Mouse (Mus musculus): ENCODE measurements around the gene Liph. TPM values are rescaled to one million over a fixed set of nuclear protein-coding genes. Genes with fewer than 3 reads are reported as not detected.
A peak's percentile ranks its signal among the peaks of the same experiment; 100 is the strongest.

The Liph gene
- polyA plus RNA-seq (2014; fragmentation: Nextera tagmentation; extraction: Ambion mirVana), result 1.5 and 2.3 TPM in 2 replicates

DNA sequence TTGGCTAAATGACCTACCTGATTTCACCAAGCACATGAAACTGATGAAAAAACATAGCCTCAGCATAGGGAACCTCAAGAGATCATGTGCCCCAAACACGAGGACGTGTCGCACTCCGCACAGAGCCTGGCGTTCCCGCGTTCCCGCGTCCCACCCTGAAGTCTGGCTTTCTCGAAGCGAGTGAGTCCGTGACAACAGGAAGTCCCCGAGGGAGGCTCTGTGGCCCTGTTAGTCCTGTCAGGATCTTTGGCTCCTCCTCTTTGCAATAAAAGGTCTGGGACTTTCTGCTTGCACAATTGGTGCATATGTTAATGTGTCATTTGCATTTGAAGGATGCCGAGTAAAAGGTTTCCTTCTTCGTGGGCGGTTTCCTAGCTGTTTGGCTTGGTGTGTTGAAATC lies at the start of gene Liph:
Gene Liph (minus strand): TSS at position 360 of the 400 bp plus-strand sequence.
- Histone ChIP-seq H3K36me3 (ENCODE audit: control insufficient read depth, insufficient read depth, low read length) (no peaks in the 10 kb centered on the region), H3K27me3 (replicated peaks; ENCODE audit: control insufficient read depth, insufficient read depth, low read length) (no peaks in the 10 kb centered on the region), H3K9ac (ENCODE audit: low read depth, low read length) (peak within 1 kb of the TSS; percentile 46), H3K4me2 (peak within 1 kb of the TSS; percentile 51), H3K4me1 (replicated peaks; ENCODE audit: control insufficient read depth, insufficient read depth, low read length) (peaks cover 26% of the 10 kb centered on the region), H3K4me3 (ENCODE audit: low read depth, low read length) (peak within 1 kb of the TSS; percentile 1; the same call in 1 of the 2 replicates), H3K9me3 (ENCODE audit: control insufficient read depth, low read length) (no peaks in the 10 kb centered on the region), H3K27ac (ENCODE audit: low read depth, low read length) (peak within 1 kb of the TSS; percentile 82)
- WGBS, result 14% methylated on average over 16 of the region's 16 CpGs
- ATAC-seq (replicated peaks; ENCODE audit: low FRiP score) (0 out of 2 replicates have a peak, but pooled peaks have one; percentile 33), DNase-seq (ENCODE audit: low spot score) (no peak)

DNA sequence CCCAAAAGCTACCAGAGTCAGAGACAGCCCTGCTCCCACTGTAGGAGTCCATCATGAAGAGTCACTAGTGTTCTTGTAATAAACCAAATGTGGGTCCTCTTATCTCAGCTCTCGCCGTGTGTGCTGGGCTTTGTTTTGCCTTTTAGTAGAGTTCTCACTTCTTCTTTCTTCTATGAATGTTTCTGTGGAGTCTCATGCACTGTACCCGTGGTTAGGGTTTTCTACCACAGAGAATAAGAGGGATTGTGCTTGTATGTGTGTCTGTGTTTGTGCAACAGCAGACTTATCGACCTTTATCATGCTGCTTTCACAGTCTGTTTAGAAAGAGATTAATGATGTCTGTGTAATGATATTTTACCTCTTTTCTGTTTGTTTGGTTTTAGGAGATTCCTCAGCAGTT lies 48.4 kb upstream of the Liph start:
- H3K27me3 ChIP-seq (replicated peaks; ENCODE audit: control insufficient read depth, insufficient read depth, low read length), result no peaks in the 10 kb centered on the region
- no peak overlapping the region for H3K4me3 ChIP-seq (ENCODE audit: low read depth, low read length)
- H3K9ac ChIP-seq (ENCODE audit: low read depth, low read length), result no peak overlapping the region
- 78% methylated on average over 4 of the region's 4 CpGs for WGBS
- no peak overlapping the region for H3K27ac ChIP-seq (ENCODE audit: low read depth, low read length)
- H3K4me1 ChIP-seq (replicated peaks; ENCODE audit: control insufficient read depth, insufficient read depth, low read length), result no peaks in the 10 kb centered on the region
- H3K4me2 ChIP-seq, result no peak overlapping the region
- DNase-seq (ENCODE audit: low spot score) (no peak), ATAC-seq (replicated peaks; ENCODE audit: low FRiP score) (no peak)
- no peaks in the 10 kb centered on the region for H3K9me3 ChIP-seq (ENCODE audit: control insufficient read depth, low read length)
- H3K36me3 ChIP-seq (ENCODE audit: control insufficient read depth, insufficient read depth, low read length), result peaks cover 24% of the 10 kb centered on the region

DNA sequence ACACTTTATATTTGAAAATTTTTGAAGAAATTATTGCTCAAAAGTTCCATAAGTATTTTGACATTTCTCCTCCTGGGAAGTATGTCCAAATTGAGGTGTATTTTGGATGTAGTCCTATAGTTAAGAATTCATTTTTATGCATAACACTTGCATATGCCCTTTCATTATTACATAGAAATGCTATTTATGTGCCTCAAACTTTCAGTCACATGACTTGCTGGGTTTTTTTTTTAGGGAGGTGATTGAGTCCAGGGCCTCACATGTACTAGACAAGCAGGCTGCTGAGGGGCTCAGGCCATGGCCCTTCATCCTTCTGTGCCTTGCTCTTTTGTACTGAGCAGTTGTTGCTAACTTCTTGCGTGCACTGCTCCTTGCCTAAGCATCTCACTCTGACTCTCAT lies 44.5 kb upstream of the Liph start:
- 96% methylated on average over 1 of the region's 1 CpGs for WGBS
- Histone ChIP-seq H3K36me3 (ENCODE audit: control insufficient read depth, insufficient read depth, low read length) (peaks cover 23% of the 10 kb centered on the region), H3K4me3 (ENCODE audit: low read depth, low read length) (no peak overlapping the region), H3K4me2 (no peak overlapping the region), H3K9me3 (ENCODE audit: control insufficient read depth, low read length) (no peaks in the 10 kb centered on the region), H3K27me3 (replicated peaks; ENCODE audit: control insufficient read depth, insufficient read depth, low read length) (no peaks in the 10 kb centered on the region), H3K4me1 (replicated peaks; ENCODE audit: control insufficient read depth, insufficient read depth, low read length) (no peaks in the 10 kb centered on the region), H3K9ac (ENCODE audit: low read depth, low read length) (no peak overlapping the region), H3K27ac (ENCODE audit: low read depth, low read length) (no peak overlapping the region)
- DNase-seq (ENCODE audit: low spot score) (no peak), ATAC-seq (replicated peaks; ENCODE audit: low FRiP score) (no peak)

DNA sequence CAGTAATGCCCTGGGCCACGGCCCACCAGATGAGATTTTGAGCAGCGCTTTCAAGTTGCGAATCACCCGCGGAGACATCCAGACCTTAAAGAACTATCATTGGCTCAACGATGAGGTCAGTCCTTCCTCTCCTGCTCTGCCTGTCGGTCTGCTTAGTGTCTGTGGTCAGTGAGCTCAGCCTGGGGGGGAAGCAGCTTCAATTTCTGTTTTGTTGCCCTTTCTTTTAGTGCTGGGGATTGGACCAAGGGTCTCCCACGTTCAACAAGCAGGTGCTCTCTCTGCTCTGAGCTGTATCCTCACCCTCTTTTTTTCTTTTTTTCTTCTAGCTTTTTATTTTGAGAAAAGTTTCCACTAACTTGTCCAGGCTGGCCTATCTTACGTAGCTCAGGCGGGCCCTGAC lies 43.1 kb upstream of the Liph start:
- 79% methylated on average over 10 of the region's 10 CpGs for WGBS
- no peak overlapping the region for H3K4me2 ChIP-seq
- no peak overlapping the region for H3K4me3 ChIP-seq (ENCODE audit: low read depth, low read length)
- no peaks in the 10 kb centered on the region for H3K9me3 ChIP-seq (ENCODE audit: control insufficient read depth, low read length)
- H3K9ac ChIP-seq (ENCODE audit: low read depth, low read length), result no peak overlapping the region
- H3K36me3 ChIP-seq (ENCODE audit: control insufficient read depth, insufficient read depth, low read length), result peaks cover 11% of the 10 kb centered on the region
- H3K27me3 ChIP-seq (replicated peaks; ENCODE audit: control insufficient read depth, insufficient read depth, low read length), result no peaks in the 10 kb centered on the region
- H3K27ac ChIP-seq (ENCODE audit: low read depth, low read length), result no peak overlapping the region
- DNase-seq (ENCODE audit: low spot score) (no peak), ATAC-seq (replicated peaks; ENCODE audit: low FRiP score) (no peak)
- H3K4me1 ChIP-seq (replicated peaks; ENCODE audit: control insufficient read depth, insufficient read depth, low read length), result no peaks in the 10 kb centered on the region

DNA sequence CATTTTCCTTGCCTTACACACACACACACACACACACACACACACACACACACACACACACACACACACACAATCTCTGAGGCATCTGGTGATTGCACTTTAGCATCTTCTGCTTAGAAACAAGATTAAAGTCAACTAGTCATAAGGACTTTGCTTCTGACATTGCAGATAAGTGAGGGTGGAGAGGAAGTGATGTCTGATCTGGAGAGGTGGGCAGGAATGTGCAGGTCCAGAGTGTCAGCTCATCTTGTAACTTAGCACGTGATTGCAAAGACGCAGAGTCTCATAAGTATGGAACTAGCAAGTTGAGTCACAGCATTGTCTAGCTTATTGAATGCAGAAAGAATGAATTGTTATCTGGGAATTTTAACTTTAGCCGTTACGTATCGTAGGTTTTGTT lies 32.0 kb upstream of the Liph start:
- Histone ChIP-seq H3K9me3 (ENCODE audit: control insufficient read depth, low read length) (no peaks in the 10 kb centered on the region), H3K27me3 (replicated peaks; ENCODE audit: control insufficient read depth, insufficient read depth, low read length) (no peaks in the 10 kb centered on the region), H3K36me3 (ENCODE audit: control insufficient read depth, insufficient read depth, low read length) (peaks cover 33% of the 10 kb centered on the region), H3K9ac (ENCODE audit: low read depth, low read length) (no peak overlapping the region), H3K4me1 (replicated peaks; ENCODE audit: control insufficient read depth, insufficient read depth, low read length) (no peaks in the 10 kb centered on the region), H3K4me3 (ENCODE audit: low read depth, low read length) (no peak overlapping the region), H3K27ac (ENCODE audit: low read depth, low read length) (no peak overlapping the region), H3K4me2 (no peak overlapping the region)
- DNase-seq (ENCODE audit: low spot score) (no peak), ATAC-seq (replicated peaks; ENCODE audit: low FRiP score) (no peak)
- WGBS, result 87% methylated on average over 5 of the region's 5 CpGs

DNA sequence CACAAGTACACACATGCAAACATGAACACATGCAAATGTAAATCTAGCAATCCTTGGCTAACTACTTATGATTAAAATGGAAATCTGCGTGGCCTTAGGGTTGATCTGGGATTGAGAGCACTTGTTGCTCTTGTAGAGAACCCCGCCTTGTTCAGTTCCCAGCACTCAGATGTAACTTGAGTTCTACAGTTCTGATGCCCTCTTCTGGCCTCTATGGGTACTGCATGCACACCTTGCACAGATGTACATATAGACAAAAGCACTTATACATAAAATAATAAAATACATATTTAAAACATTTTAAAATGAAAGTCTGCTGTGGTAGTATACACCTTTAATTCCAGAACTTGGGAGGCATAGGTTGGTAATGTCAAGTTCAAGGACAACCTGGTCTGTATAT lies 26.7 kb upstream of the Liph start:
- Histone ChIP-seq H3K4me3 (ENCODE audit: low read depth, low read length) (no peak overlapping the region), H3K27ac (ENCODE audit: low read depth, low read length) (no peak overlapping the region), H3K9ac (ENCODE audit: low read depth, low read length) (no peak overlapping the region), H3K4me2 (no peak overlapping the region), H3K9me3 (ENCODE audit: control insufficient read depth, low read length) (peaks cover 3% of the 10 kb centered on the region; the same call in 1 of the 2 replicates), H3K36me3 (ENCODE audit: control insufficient read depth, insufficient read depth, low read length) (peaks cover 32% of the 10 kb centered on the region), H3K4me1 (replicated peaks; ENCODE audit: control insufficient read depth, insufficient read depth, low read length) (no peaks in the 10 kb centered on the region), H3K27me3 (replicated peaks; ENCODE audit: control insufficient read depth, insufficient read depth, low read length) (no peaks in the 10 kb centered on the region)
- ATAC-seq (replicated peaks; ENCODE audit: low FRiP score) (no peak), DNase-seq (ENCODE audit: low spot score) (no peak)
- WGBS, result 90% methylated on average over 2 of the region's 2 CpGs

DNA sequence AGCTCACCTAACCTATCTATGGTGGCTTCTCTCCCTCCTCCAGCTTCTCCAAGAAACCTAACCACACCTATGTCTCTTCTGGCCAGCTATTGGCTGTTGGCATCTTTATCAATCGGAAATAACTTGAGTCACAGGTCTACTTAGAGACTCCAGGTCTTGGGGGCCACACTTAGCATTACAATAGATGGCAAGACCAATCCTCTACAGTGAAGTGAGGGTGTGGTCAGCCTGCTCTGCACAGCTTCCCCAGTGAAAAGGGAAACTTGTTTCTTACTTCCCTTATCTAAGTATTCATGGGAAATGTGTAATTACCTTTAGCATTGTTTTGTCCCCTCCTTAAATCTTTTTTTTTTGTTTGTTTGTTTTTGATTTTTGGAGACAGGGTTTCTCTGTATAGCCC lies 20.1 kb upstream of the Liph start:
- Histone ChIP-seq H3K9ac (ENCODE audit: low read depth, low read length) (no peak overlapping the region), H3K36me3 (ENCODE audit: control insufficient read depth, insufficient read depth, low read length) (peaks cover 19% of the 10 kb centered on the region), H3K4me3 (ENCODE audit: low read depth, low read length) (no peak overlapping the region), H3K27me3 (replicated peaks; ENCODE audit: control insufficient read depth, insufficient read depth, low read length) (no peaks in the 10 kb centered on the region), H3K27ac (ENCODE audit: low read depth, low read length) (no peak overlapping the region), H3K9me3 (ENCODE audit: control insufficient read depth, low read length) (no peaks in the 10 kb centered on the region), H3K4me2 (no peak overlapping the region), H3K4me1 (replicated peaks; ENCODE audit: control insufficient read depth, insufficient read depth, low read length) (peaks cover 8% of the 10 kb centered on the region)
- WGBS, result 76% methylated on average over 1 of the region's 1 CpGs
- no peak for DNase-seq (ENCODE audit: low spot score)
- no peak for ATAC-seq (replicated peaks; ENCODE audit: low FRiP score)

DNA sequence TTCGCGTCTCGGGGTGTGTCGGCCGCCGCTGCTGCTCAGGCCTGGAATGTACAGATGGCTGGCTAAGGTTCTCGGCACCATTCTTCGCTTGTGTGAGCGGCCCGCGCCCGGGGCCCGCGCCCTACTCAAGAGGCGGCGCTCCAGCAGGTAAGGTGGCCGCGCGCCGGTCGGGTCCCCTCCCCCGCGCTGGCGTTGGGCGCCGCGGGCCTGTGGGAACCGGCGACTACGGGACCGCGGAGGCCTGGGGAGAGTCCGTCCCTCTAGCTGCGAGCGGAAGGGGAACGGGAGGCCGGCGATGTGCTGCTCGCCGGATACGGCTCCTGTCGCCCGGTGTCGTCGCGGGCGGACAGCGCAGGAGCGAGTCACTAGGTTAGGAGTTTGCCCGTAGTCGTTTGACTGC lies 14.1 kb upstream of the Liph start:
- under 1% methylated on average over 51 of the region's 51 CpGs for WGBS
- DNase-seq (ENCODE audit: low spot score), result no peak
- Histone ChIP-seq H3K4me1 (replicated peaks; ENCODE audit: control insufficient read depth, insufficient read depth, low read length) (peaks cover 12% of the 10 kb centered on the region), H3K9ac (ENCODE audit: low read depth, low read length) (peak overlapping the region; percentile 95), H3K27me3 (replicated peaks; ENCODE audit: control insufficient read depth, insufficient read depth, low read length) (no peaks in the 10 kb centered on the region), H3K36me3 (ENCODE audit: control insufficient read depth, insufficient read depth, low read length) (no peaks in the 10 kb centered on the region), H3K4me3 (ENCODE audit: low read depth, low read length) (peak overlapping the region; percentile 96), H3K27ac (ENCODE audit: low read depth, low read length) (peak overlapping the region; percentile 84), H3K9me3 (ENCODE audit: control insufficient read depth, low read length) (no peaks in the 10 kb centered on the region), H3K4me2 (peak overlapping the region; percentile 70)
- peak; percentile 69 for ATAC-seq (replicated peaks; ENCODE audit: low FRiP score)

DNA sequence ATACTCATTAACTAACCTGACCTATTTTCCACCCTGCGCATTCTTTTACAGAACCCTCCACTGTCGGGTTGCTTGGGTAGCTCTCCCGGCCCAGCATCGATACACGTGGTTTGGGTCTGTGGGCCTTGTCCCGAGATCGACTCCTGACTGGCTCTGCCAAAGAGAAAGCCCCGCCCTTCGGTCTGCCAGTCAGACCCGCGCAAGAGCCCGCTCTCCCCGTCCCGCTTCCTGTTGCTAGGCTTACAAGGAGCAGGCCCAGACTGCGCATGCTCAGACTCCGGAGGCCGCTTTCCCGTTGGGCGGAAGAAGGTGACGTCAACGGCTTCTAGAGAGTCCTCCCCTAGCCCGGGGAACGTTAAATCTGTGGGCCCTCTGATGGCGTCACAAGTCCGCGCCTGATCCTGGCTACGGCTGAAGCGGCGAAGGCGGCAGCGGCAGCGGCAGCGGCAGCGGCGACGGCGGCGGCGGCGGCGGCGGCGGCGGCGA lies 13.7 kb upstream of the Liph start, which contains the start of gene Senp2:
Gene Senp2 (plus strand): TSS at position 386 of the 486 bp plus-strand sequence.
- ATAC-seq (replicated peaks; ENCODE audit: low FRiP score), result peak; percentile 98
- peak; percentile 99 for DNase-seq (ENCODE audit: low spot score)
- H3K9ac ChIP-seq (ENCODE audit: low read depth, low read length), result peak within 1 kb of the TSS; percentile 95
- under 1% methylated on average over 45 of the region's 45 CpGs for WGBS
- peak within 1 kb of the TSS; percentile 96 for H3K4me3 ChIP-seq (ENCODE audit: low read depth, low read length)
- no peaks in the 10 kb centered on the region for H3K9me3 ChIP-seq (ENCODE audit: control insufficient read depth, low read length)
- H3K4me1 ChIP-seq (replicated peaks; ENCODE audit: control insufficient read depth, insufficient read depth, low read length), result peaks cover 12% of the 10 kb centered on the region
- H3K36me3 ChIP-seq (ENCODE audit: control insufficient read depth, insufficient read depth, low read length), result no peaks in the 10 kb centered on the region
- peak within 1 kb of the TSS; percentile 84 for H3K27ac ChIP-seq (ENCODE audit: low read depth, low read length)
- peak within 1 kb of the TSS; percentile 80 for H3K4me2 ChIP-seq
- no peaks in the 10 kb centered on the region for H3K27me3 ChIP-seq (replicated peaks; ENCODE audit: control insufficient read depth, insufficient read depth, low read length)
